Mouse (Mus musculus) liver, embryonic 14.5 days (tissue): ENCODE measurements around the gene Fthl17b.

Source experiments
- CTCF ChIP-seq: IDR thresholded peaks from 2 replicates; pipeline ENCODE4 v1.5.1; 2016; ENCODE audit warnings: antibody characterized with exemption, low read depth, control low read depth
- EP300 ChIP-seq: IDR thresholded peaks from 2 replicates; pipeline ENCODE4 v1.6.1; 2016; ENCODE audit warnings: antibody characterized with exemption, low read depth

DNA sequence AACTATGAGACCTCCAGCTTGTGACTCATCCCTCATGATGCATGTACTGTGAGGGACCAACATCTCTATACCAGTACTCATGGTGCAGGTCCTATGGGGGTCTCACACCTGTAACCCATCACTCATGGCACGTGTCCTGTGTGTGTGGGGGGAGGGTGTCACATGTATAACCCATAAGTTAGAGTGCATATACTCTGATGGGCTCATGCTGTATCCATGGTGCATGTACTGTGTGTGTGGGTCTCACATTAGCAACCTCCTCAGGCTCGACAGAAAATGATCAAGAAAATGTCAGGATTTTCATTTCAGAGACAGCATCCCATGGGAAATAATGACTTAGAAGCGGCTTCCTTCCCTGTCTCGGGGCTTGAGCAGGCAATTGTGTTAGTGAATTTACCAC lies 41.7 kb downstream of the Fthl17b start:
- TF ChIP-seq CTCF = no peak
- TF ChIP-seq EP300 = no peak
